Mouse (Mus musculus): ENCODE measurements around the gene Afg3l1. TPM values are rescaled to one million over a fixed set of nuclear protein-coding genes. Genes with fewer than 3 reads are reported as not detected.
"Not testable (repeated sequence)": the region's sequence is repeated elsewhere in the genome, so short reads cannot be mapped to it uniquely, and the experiment has no call there.

Afg3l1 gene
- total RNA-seq, 2 experiments from 2014 or later: 48.3 to 56.9 TPM

- intact Hi-C loops (cut with DNase I): no loop called here
- no peak for DNase-seq
These were observed 14.1 kb upstream of the Afg3l1 start for GRCm38 (mm10) chr8:123463651-123464050.

DNA sequence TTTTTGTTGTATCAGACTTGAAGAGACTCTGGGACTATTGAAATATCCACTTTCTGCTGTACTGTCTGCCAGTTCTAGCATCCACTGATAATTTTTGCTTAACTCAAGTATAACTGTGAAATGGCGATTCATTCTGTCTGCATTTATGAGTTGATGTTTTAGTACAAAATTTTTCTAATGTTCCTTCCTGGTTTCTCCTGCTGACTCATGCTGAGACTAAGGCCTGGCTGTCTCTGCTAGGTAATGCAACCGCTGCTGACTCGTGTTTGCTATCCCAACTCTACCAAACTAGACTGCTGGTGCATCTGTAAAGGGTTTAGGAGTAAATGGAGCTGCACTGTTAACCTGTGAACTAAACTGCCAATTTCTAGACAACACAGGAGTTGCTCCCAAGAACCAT lies 10.2 kb upstream of the Afg3l1 start:
- intact Hi-C loops (cut with DNase I): no loop called here
- DNase-seq: no peak

- intact Hi-C loops (cut with DNase I); DNase-seq: not testable (repeated sequence)
These were observed 4.7 kb upstream of the Afg3l1 start for GRCm38 (mm10) chr8:123472991-123473390.

DNA sequence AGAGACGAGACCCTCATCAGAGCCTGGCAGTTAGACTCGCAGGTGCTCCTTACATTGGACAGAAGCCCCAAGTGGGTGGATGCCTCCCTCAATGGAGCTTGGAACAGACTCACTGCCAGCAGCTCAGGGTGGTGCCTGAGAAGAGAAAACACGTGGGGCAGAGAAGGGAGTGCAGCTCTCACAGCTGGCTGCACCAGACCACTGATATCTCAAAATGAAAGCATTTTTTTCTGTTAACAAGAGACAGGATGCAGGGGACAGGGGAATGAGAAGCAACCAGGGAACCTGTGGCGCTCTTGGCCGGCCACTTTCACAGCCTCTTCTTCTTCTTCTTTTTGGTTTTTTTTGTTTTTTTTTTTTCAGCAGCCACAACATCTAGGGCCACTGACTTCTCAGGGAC lies 3.2 kb upstream of the Afg3l1 start:
- intact Hi-C loops (cut with DNase I); DNase-seq: not testable (repeated sequence)

- intact Hi-C loops (cut with DNase I): no loop called here
- no peak for DNase-seq
These were observed 579 bp upstream of the Afg3l1 start for GRCm38 (mm10) chr8:123476911-123477736.

DNA sequence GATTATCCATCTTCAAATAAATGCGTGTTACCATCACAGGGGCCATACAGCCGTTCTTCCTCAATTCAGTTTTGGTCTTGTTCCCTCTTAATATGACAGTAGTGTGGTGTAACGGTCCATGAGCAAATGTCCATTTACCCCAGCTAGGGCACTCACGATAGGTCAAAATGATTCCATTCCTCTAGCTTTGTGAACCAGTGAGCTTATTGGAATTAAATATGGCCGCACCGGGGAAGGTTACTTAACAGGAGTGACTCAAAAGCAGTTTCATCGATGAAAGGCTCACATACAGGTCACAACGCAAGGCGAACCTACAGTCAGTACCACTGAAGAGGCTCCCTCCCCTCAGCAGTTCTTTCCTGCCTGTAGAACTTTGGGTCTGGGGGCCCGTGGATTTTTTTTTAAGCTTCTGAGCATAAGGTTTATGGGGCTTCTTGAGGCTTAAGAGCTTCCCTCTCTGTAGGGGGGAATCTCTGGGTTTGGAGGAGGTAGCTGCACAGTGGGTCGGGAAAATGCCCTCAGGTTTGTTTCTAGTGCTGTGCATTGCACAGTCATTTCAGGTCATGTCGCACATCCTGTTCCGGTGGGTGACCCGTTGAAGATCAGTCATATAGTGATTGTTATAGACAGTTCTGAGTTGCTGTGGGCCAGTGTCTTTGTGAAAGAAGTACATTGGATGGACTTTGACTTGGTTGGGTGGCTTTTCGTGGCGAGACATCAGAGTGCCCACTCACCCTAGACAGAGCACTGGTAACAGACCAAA lies 934 bp downstream of the Afg3l1 start:
- no peak for DNase-seq
- intact Hi-C loops (cut with DNase I): no loop called here

DNA sequence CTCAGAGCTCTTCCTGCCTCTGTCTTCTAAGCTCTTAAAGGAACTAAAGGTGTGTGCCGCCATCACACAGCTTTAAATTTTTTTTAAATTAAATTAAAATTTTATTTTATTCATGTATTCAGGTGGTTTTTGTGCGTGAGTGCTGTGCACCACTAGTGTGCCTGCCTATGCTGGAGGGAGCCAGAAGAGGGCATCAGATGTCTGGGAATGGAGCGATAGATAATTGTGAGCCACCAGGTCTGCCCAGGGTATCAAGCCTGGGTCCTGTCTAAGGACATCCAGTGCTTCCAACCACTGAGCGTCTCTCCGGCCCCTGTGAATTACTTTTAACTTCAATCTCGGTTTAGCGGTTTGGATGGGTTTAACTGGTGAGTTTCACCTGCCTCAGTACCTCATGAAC lies 4.9 kb downstream of the Afg3l1 start:
- no peak for DNase-seq
- intact Hi-C loops (cut with DNase I): no loop called here

- DNase-seq: no peak
- intact Hi-C loops (cut with DNase I): no loop called here
These were observed 13.8 kb downstream of the Afg3l1 start for GRCm38 (mm10) chr8:123491280-123492075.

DNA sequence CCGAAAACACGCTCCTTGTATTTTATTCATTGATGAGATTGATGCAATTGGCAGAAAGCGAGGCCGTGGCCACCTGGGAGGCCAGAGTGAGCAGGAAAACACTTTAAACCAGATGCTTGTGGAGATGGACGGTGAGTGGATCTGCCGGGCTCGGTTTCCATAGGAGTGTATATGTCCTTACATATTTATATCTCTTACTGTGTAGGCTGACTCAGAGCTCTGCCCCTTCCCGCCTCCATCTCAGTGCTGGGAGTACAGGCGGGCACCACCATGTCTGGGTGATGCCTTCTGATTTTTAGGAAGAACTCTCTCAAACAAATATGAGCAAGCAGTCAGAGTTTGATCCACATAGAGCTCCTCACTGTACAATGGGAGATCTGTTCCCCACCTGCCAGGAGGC lies 15.2 kb downstream of the Afg3l1 start:
- no peak for DNase-seq
- intact Hi-C loops (cut with DNase I): no loop called here

GRCm38 (mm10) chr8:123497699-123498098 lies 20.0 kb downstream of the Afg3l1 start:
- no peak for DNase-seq
- intact Hi-C loops (cut with DNase I): no loop called here

DNA sequence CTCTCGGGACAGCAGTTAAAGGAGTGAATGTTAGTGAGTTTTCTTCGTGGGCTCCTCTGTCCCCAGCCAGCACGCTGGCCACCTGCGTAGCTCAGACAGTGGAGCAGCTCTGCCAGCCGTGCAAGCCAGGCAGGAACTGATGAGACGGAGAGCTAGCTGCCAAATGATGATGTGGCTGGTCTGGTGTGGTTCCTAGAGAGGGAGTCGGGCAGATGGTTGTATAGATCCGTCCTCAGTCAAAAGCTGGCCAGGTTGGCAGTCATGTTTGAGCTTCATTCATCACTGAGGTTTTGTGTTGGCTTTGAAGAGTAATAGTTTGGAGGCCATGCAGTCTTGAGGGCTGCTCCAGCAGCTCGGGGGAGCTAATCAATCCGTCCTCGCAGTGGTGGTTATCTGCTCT lies 21.3 kb downstream of the Afg3l1 start:
- intact Hi-C loops (cut with DNase I): no loop called here
- no peak for DNase-seq

- intact Hi-C loops (cut with DNase I): no loop called here
These were observed 21.9 kb downstream of the Afg3l1 start for GRCm38 (mm10) chr8:123499556-123499955.

GRCm38 (mm10) chr8:123502192-123502591 lies 24.5 kb downstream of the Afg3l1 start:
- intact Hi-C loops (cut with DNase I): no loop called here
- DNase-seq: no peak

More at GRCm38 (mm10) chr8:123499556-123499955, 21.9 kb downstream of the Afg3l1 start:
- no peak for DNase-seq

DNA sequence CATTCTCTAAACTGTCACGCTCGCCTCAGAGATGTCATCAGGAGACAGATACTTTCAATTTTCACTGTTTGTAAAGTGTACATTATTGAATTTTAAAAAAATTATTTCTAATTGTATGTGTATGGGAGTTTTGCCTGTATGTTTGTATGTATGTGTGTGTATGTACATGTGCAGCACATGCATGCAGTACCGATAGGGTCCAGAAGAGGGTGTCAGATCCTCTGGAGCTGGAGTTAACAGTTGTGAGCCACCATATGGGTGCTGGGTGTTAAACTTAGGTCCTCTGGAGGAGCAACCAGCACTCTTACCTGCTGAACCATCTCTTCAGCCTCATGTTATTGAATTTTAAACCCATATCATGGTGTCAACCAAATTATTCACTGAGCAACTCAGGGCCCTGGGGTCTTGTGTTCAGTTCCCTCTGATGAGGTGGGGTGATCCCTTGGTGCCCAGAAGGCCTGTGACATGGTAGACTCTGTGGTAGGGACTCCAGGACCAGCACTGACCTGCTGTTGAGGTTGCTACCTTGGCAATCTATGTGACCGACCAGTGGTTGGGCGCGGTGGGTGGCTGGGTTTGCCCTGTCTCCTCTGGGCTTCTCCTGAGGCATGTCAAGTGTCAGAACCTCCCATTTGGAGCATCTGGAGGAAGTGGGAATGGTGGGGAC lies 26.2 kb downstream of the Afg3l1 start:
- intact Hi-C loops (cut with DNase I): no loop called here
- no peak for DNase-seq

GRCm38 (mm10) chr8:123504591-123505195 lies 27.0 kb downstream of the Afg3l1 start:
- intact Hi-C loops (cut with DNase I): no loop called here
- no peak for DNase-seq

DNA sequence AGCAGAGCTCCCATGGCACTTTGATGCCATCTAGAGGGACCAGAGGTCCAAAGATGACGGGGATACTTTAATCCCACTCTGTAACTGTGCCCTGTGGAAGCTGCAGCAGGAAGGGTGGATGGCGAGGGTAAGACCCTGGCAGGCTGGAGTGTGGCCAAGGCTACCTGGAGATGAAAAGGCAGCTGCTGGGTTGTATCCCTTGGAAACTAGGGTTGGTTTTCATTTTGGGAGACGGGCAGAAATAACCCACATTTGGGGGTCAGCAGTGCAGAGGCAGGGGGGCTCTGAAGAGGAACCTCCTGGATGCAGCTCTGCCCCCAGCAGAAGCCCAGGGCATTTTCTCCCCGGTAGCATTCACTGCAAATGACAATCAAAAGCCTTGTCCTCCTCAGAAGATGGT lies 27.6 kb downstream of the Afg3l1 start:
- DNase-seq: no peak
- intact Hi-C loops (cut with DNase I): no loop called here

GRCm38 (mm10) chr8:123505695-123506094 lies 28.0 kb downstream of the Afg3l1 start:
- intact Hi-C loops (cut with DNase I): no loop called here
- DNase-seq: no peak

DNA sequence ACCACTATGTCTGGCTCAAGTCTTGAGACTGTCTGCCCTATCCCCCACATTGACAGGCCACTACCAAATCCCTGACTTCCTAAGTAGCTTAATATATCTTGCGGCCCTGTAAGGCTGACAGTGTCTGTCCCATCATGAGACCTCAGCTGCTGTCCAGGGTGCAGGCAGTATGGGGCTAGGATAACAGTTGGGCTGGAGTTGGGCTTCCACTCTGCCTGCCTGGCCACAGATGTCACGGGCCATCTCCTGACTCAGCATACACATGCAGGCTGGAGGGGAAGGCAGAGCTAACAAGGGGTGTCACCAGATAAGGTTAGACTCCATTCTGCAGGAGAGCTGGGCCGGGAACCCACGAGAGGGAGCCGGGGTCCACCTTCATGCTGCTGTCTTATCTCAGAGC lies 29.4 kb downstream of the Afg3l1 start:
- no peak for DNase-seq
- intact Hi-C loops (cut with DNase I): no loop called here

DNA sequence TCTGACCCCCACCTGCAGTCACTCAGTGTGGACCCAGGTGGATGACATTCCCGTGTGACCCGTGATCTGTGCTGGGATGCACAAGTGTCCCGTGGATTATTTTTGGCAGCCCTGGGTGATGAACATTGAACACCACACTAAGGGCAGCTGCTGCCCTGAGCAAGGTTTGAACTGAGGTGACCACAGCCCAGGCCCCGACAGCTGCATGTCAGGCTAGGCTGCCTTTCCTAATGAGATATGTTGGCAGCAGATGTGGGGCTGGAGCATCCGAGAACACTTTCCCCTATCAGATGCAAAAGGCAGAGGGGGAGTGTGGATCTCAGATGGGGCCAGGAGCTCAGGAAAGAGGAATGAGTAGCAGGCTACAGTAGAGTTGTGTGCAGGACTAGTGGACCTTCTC lies 33.1 kb downstream of the Afg3l1 start:
- no peak for DNase-seq
- intact Hi-C loops (cut with DNase I): no loop called here

GRCm38 (mm10) chr8:123514136-123514535 lies 36.4 kb downstream of the Afg3l1 start:
- intact Hi-C loops (cut with DNase I): no loop called here
- DNase-seq: peak; percentile 25
